Mouse (Mus musculus) lung, adult 2 months (tissue): ENCODE measurements around the gene Cep72.

Experiments used
- CTCF ChIP-seq: fragments of 200-500 bp; IDR thresholded peaks from 2 replicates; pipeline ENCODE4 v1.5.1; 2011; ENCODE audit warnings: mild to moderate bottlenecking, low read length, control low read depth; ENCODE audit not compliant: insufficient read depth
- POLR2A ChIP-seq: fragments of 200-500 bp; IDR thresholded peaks from 2 replicates; pipeline ENCODE4 v1.6.1; 2011; ENCODE audit warnings: low read depth, mild to moderate bottlenecking, control low read depth, low read length, borderline replicate concordance; ENCODE audit errors: extremely low read depth

DNA sequence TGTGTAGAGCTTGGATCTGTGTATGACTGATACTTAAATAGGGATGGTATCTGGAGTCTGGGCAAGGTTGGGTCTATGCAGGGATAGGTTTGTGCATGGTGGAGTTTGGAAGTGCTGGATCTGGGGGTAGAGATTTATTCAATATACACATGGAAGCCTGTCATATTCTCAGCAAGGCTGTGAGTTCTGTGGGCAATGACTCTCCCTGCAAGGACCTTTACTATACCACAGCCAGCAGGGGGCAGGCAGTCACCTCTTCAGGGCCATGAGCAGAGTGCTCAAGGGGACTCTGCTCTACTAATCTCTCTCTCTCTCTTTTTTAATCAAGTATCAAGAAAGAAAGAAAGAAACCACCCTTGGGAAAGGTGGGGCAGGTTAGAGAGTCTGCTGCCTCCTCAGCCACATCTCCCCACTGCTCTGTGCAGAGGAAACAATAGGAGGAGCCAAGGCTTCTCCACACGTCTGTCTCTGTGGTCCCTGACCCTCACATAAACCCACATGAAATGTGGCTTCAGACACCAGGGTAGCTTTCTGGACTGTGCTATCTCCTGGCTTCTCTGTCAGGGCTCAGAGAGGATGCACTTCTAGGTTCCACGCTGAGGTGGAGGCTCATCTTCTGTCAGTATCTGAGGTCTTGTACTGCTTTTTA lies 34.7 kb upstream of the Cep72 start:
- TF ChIP-seq CTCF (peak; percentile 71), POLR2A (no peak)
